Mouse (Mus musculus) forebrain, embryonic 12.5 days (tissue): ENCODE results near the gene Ugt1a6b. TPM values are rescaled to one million over a fixed set of nuclear protein-coding genes. Genes with fewer than 3 reads are reported as not detected.
"Not testable (repeated sequence)": the region's sequence is repeated elsewhere in the genome, so short reads cannot be mapped to it uniquely, and the experiment has no call there.

Experiments used
- ATAC-seq: fragments of 200-750 bp; cut with Nextera tagmentation; 2 replicates; pipeline ENCODE4 v1.8.0; 2017; ENCODE audit warnings: moderate TSS enrichment; ENCODE audit not compliant: low FRiP score
- H3K27ac ChIP-seq: fragments of 300-500 bp; sonication (generic); 2 replicates; pipeline ENCODE4 v1.5.1; 2016; ENCODE audit warnings: mild to moderate bottlenecking
- H3K27me3 ChIP-seq: fragments of 300-500 bp; sonication (generic); 2 replicates; pipeline ENCODE4 v1.6.1; 2016; ENCODE audit warnings: mild to moderate bottlenecking
- H3K36me3 ChIP-seq: fragments of 300-500 bp; sonication (generic); replicated peaks from 2 replicates; pipeline ENCODE4 v1.6.1; 2016; ENCODE audit warnings: mild to moderate bottlenecking
- H3K4me1 ChIP-seq: fragments of 300-500 bp; sonication (generic); 2 replicates; pipeline ENCODE4 v1.6.1; 2016
- H3K4me2 ChIP-seq: fragments of 300-500 bp; sonication (generic); 2 replicates; pipeline ENCODE4 v1.6.1; 2016; ENCODE audit warnings: mild to moderate bottlenecking, moderate library complexity
- H3K4me3 ChIP-seq: fragments of 300-500 bp; sonication (generic); replicated peaks from 2 replicates; pipeline ENCODE4 v1.5.1; 2016; ENCODE audit warnings: mild to moderate bottlenecking
- H3K9ac ChIP-seq: fragments of 300-500 bp; sonication (generic); 2 replicates; pipeline ENCODE4 v1.6.1; 2016; ENCODE audit warnings: mild to moderate bottlenecking
- H3K9me3 ChIP-seq: fragments of 300-500 bp; sonication (generic); 2 replicates; pipeline ENCODE4 v1.6.1; 2016
- WGBS: fragments of 180-500 bp; shearing (Covaris S2); methylation state at CpG from one replicate; pipeline ENCODE4 v1.1.7; 2016; 5-methylcytosine and 5-hydroxymethylcytosine counted together
- polyA plus RNA-seq: library from polyadenylated mRNA; unstranded; fragments of >200 nt; fragmentation: Nextera tagmentation; extraction: Ambion mirVana; gene quantifications from 2 replicates; pipeline ENCODE4 v1.2.1, GENCODE M21; 2016

Ugt1a6b gene
- polyA plus RNA-seq, 1 experiment from 2014 or later = 0.19 TPM

- not testable (repeated sequence) for H3K4me2 ChIP-seq, ATAC-seq, H3K4me1 ChIP-seq, H3K9ac ChIP-seq, H3K27ac ChIP-seq, H3K4me3 ChIP-seq, H3K9me3 ChIP-seq, H3K36me3 ChIP-seq, H3K27me3 ChIP-seq
- 92% methylated on average over 3 of the region's 3 CpGs for WGBS
Measured at GRCm38 (mm10) chr1:88098546-88098945, 4.5 kb upstream of the Ugt1a6b start.

- WGBS = 89% methylated on average over 2 of the region's 2 CpGs
- H3K27ac ChIP-seq = not testable (repeated sequence)
Measured at GRCm38 (mm10) chr1:88099691-88100090, 3.4 kb upstream of the Ugt1a6b start.

GRCm38 (mm10) chr1:88103697-88104468 lies 831 bp downstream of the Ugt1a6b start:
- not testable (repeated sequence) for H3K9me3 ChIP-seq, H3K36me3 ChIP-seq, H3K4me1 ChIP-seq, ATAC-seq, H3K4me3 ChIP-seq, H3K9ac ChIP-seq, H3K4me2 ChIP-seq, H3K27ac ChIP-seq, H3K27me3 ChIP-seq
- WGBS = 82% methylated on average over 5 of the region's 5 CpGs

More at GRCm38 (mm10) chr1:88099691-88100090, 3.4 kb upstream of the Ugt1a6b start:
- not testable (repeated sequence) for H3K4me3 ChIP-seq, H3K27me3 ChIP-seq, H3K36me3 ChIP-seq, H3K4me2 ChIP-seq, H3K9ac ChIP-seq, ATAC-seq, H3K9me3 ChIP-seq, H3K4me1 ChIP-seq

GRCm38 (mm10) chr1:88104667-88105430 lies 1.8 kb downstream of the Ugt1a6b start:
- no peak for ATAC-seq
- WGBS = 80% methylated on average over 1 of the region's 1 CpGs
- no peak overlapping the region for H3K4me3 ChIP-seq

GRCm38 (mm10) chr1:88105656-88106055 lies 2.6 kb downstream of the Ugt1a6b start:
- H3K36me3 ChIP-seq = no peaks in the 10 kb centered on the region
- no peaks in the 10 kb centered on the region for H3K4me1 ChIP-seq
- no peak overlapping the region for H3K9ac ChIP-seq
- H3K27ac ChIP-seq = no peak overlapping the region
- H3K4me2 ChIP-seq = no peak overlapping the region
- no peak for ATAC-seq
- no peaks in the 10 kb centered on the region for H3K27me3 ChIP-seq
- no peak overlapping the region for H3K4me3 ChIP-seq
- H3K9me3 ChIP-seq = no peaks in the 10 kb centered on the region
- WGBS = 71% methylated on average over 2 of the region's 2 CpGs

More at GRCm38 (mm10) chr1:88104667-88105430, 1.8 kb downstream of the Ugt1a6b start:
- H3K4me1 ChIP-seq = no peaks in the 10 kb centered on the region
- no peaks in the 10 kb centered on the region for H3K36me3 ChIP-seq
- no peak overlapping the region for H3K4me2 ChIP-seq
- no peak overlapping the region for H3K9ac ChIP-seq
- H3K27ac ChIP-seq = no peak overlapping the region
- H3K27me3 ChIP-seq = no peaks in the 10 kb centered on the region
- H3K9me3 ChIP-seq = no peaks in the 10 kb centered on the region

GRCm38 (mm10) chr1:88109027-88109557 lies 6.0 kb downstream of the Ugt1a6b start:
- ATAC-seq, H3K4me3 ChIP-seq, H3K9ac ChIP-seq, H3K4me1 ChIP-seq, H3K4me2 ChIP-seq, H3K27ac ChIP-seq, H3K27me3 ChIP-seq, H3K36me3 ChIP-seq, H3K9me3 ChIP-seq: not testable (repeated sequence)
- 85% methylated on average over 2 of the region's 2 CpGs for WGBS

- not testable (repeated sequence) for H3K9me3 ChIP-seq, H3K4me2 ChIP-seq, H3K4me1 ChIP-seq, H3K4me3 ChIP-seq, H3K27ac ChIP-seq, H3K36me3 ChIP-seq, H3K9ac ChIP-seq, ATAC-seq, H3K27me3 ChIP-seq
- WGBS = 82% methylated on average over 2 of the region's 2 CpGs
Measured at GRCm38 (mm10) chr1:88109604-88110003, 6.6 kb downstream of the Ugt1a6b start.

- not testable (repeated sequence) for H3K4me3 ChIP-seq, H3K9me3 ChIP-seq, H3K4me2 ChIP-seq, ATAC-seq, H3K36me3 ChIP-seq, H3K4me1 ChIP-seq, H3K9ac ChIP-seq, H3K27ac ChIP-seq, H3K27me3 ChIP-seq
- WGBS = 91% methylated on average over 6 of the region's 6 CpGs
Measured at GRCm38 (mm10) chr1:88112769-88113168, 9.7 kb downstream of the Ugt1a6b start.

- ATAC-seq, H3K4me1 ChIP-seq, H3K27me3 ChIP-seq, H3K9me3 ChIP-seq, H3K36me3 ChIP-seq, H3K9ac ChIP-seq, H3K4me3 ChIP-seq, H3K4me2 ChIP-seq, H3K27ac ChIP-seq: not testable (repeated sequence)
- 12% methylated on average over 4 of the region's 4 CpGs for WGBS
Measured at GRCm38 (mm10) chr1:88120550-88120949, 17.5 kb downstream of the Ugt1a6b start.

- H3K27ac ChIP-seq, H3K9me3 ChIP-seq, H3K4me2 ChIP-seq, ATAC-seq, H3K27me3 ChIP-seq, H3K36me3 ChIP-seq, H3K4me3 ChIP-seq, H3K9ac ChIP-seq, H3K4me1 ChIP-seq: not testable (repeated sequence)
- WGBS = no CpG with 5 or more reads among the region's 1 CpGs
Measured at GRCm38 (mm10) chr1:88121521-88121920, 18.5 kb downstream of the Ugt1a6b start.

- not testable (repeated sequence) for ATAC-seq, H3K36me3 ChIP-seq
Measured at GRCm38 (mm10) chr1:88125827-88126360, 22.8 kb downstream of the Ugt1a6b start.

GRCm38 (mm10) chr1:88129091-88129490 lies 26.0 kb downstream of the Ugt1a6b start:
- not testable (repeated sequence) for H3K4me3 ChIP-seq, H3K4me1 ChIP-seq, H3K4me2 ChIP-seq, ATAC-seq, H3K9ac ChIP-seq, H3K9me3 ChIP-seq, H3K36me3 ChIP-seq, H3K27ac ChIP-seq, H3K27me3 ChIP-seq
- WGBS = 92% methylated on average over 2 of the region's 2 CpGs

More at GRCm38 (mm10) chr1:88125827-88126360, 22.8 kb downstream of the Ugt1a6b start:
- not testable (repeated sequence) for H3K27me3 ChIP-seq, H3K9ac ChIP-seq, H3K27ac ChIP-seq, H3K4me2 ChIP-seq, H3K4me1 ChIP-seq, H3K9me3 ChIP-seq, H3K4me3 ChIP-seq
- 70% methylated on average over 4 of the region's 4 CpGs for WGBS
